Mouse (Mus musculus): ENCODE measurements at regions not wholly inside any gene's neighbourhood (a gene's known extent, or its start where the extent isn't known, plus 50 kb on each side); places are given as distances from the start of the nearest gene placed in this dataset.

GRCm38 (mm10) chr1:47961860-47962259 is 1069.2 kb upstream of the Slc39a10 start:
- no peak overlapping the region for H3K4me3 ChIP-seq (ENCODE audit: insufficient read depth in 1 of 2, low read depth in 1 of 2, low read length in 2 of 2, poor library complexity in 1 of 2, severe bottlenecking in 1 of 2)
- H3K9ac ChIP-seq (ENCODE audit: insufficient read depth, low read depth, low read length, poor library complexity, severe bottlenecking) = no peak overlapping the region
- no peaks in the 10 kb centered on the region for H3K4me1 ChIP-seq (ENCODE audit: control insufficient read depth in 2 of 2, insufficient read depth in 2 of 2, low read length in 2 of 2, poor library complexity in 1 of 2)
- H3K9me3 ChIP-seq (ENCODE audit: control insufficient read depth, insufficient read depth, low read depth, low read length) = no peaks in the 10 kb centered on the region
- H3K36me3 ChIP-seq (ENCODE audit: control insufficient read depth, insufficient read depth, low read length, poor library complexity, severe bottlenecking) = no peaks in the 10 kb centered on the region
- in situ Hi-C loops (cut with MboI; ENCODE audit: low sequenced_read_pairs in 2 of 2, unreplicated experiment in 2 of 2) = no loop called here
- no peak for DNase-seq (ENCODE audit: low read depth, low spot score)
- TF ChIP-seq ZC3H11A (IDR thresholded peaks at IDR 0.05; ENCODE audit: borderline replicate concordance, low read depth, low read length) = no peak
- no peak overlapping the region for H3K27ac ChIP-seq (ENCODE audit: insufficient read depth, low read depth, low read length, poor library complexity, severe bottlenecking)

- no peak for DNase-seq (ENCODE audit: low read depth, low spot score)
- no peaks in the 10 kb centered on the region for H3K4me1 ChIP-seq (ENCODE audit: control insufficient read depth in 2 of 2, insufficient read depth in 2 of 2, low read length in 2 of 2, poor library complexity in 1 of 2)
- TF ChIP-seq HCFC1 (IDR thresholded peaks at IDR 0.05; ENCODE audit: borderline replicate concordance, insufficient read depth, low read length) = no peak
- TF ChIP-seq ZNF384 (IDR thresholded peaks at IDR 0.05; ENCODE audit: low read depth, low read length) = no peak
- H3K36me3 ChIP-seq (ENCODE audit: control insufficient read depth, insufficient read depth, low read length, poor library complexity, severe bottlenecking) = no peaks in the 10 kb centered on the region
- no peak overlapping the region for H3K4me3 ChIP-seq (ENCODE audit: insufficient read depth in 1 of 2, low read depth in 1 of 2, low read length in 2 of 2, poor library complexity in 1 of 2, severe bottlenecking in 1 of 2)
- H3K9me3 ChIP-seq (ENCODE audit: control insufficient read depth, insufficient read depth, low read depth, low read length) = no peaks in the 10 kb centered on the region
- H3K9ac ChIP-seq (ENCODE audit: insufficient read depth, low read depth, low read length, poor library complexity, severe bottlenecking) = no peak overlapping the region
- no peak overlapping the region for H3K27ac ChIP-seq (ENCODE audit: insufficient read depth, low read depth, low read length, poor library complexity, severe bottlenecking)
- in situ Hi-C loops (cut with MboI; ENCODE audit: low sequenced_read_pairs in 2 of 2, unreplicated experiment in 2 of 2) = no loop called here
These were observed 1048.0 kb upstream of the Slc39a10 start for GRCm38 (mm10) chr1:47940688-47941087.

GRCm38 (mm10) chr1:47914126-47914525 is 1021.5 kb upstream of the Slc39a10 start:
- Histone ChIP-seq H3K9ac (ENCODE audit: insufficient read depth, low read depth, low read length, poor library complexity, severe bottlenecking) (no peak overlapping the region), H3K27ac (ENCODE audit: insufficient read depth, low read depth, low read length, poor library complexity, severe bottlenecking) (no peak overlapping the region), H3K4me1 (ENCODE audit: control insufficient read depth in 2 of 2, insufficient read depth in 2 of 2, low read length in 2 of 2, poor library complexity in 1 of 2) (peaks cover 0 to 6% of the 10 kb centered on the region in 2 experiments; a peak in 1 of 4 replicates), H3K4me3 (ENCODE audit: insufficient read depth in 1 of 2, low read depth in 1 of 2, low read length in 2 of 2, poor library complexity in 1 of 2, severe bottlenecking in 1 of 2) (no peak overlapping the region), H3K9me3 (ENCODE audit: control insufficient read depth, insufficient read depth, low read depth, low read length) (no peaks in the 10 kb centered on the region), H3K36me3 (ENCODE audit: control insufficient read depth, insufficient read depth, low read length, poor library complexity, severe bottlenecking) (no peaks in the 10 kb centered on the region)
- TF ChIP-seq ZNF384 (IDR thresholded peaks at IDR 0.05; ENCODE audit: low read depth, low read length) (no peak), ZC3H11A (IDR thresholded peaks at IDR 0.05; ENCODE audit: borderline replicate concordance, low read depth, low read length) (no peak), CHD2 (IDR thresholded peaks at IDR 0.05; ENCODE audit: low read depth, low read length) (no peak), HCFC1 (IDR thresholded peaks at IDR 0.05; ENCODE audit: borderline replicate concordance, insufficient read depth, low read length) (no peak), MAFK (IDR thresholded peaks at IDR 0.05; ENCODE audit: insufficient read depth, low read depth, low read length) (no peak)
- DNase-seq (ENCODE audit: low read depth, low spot score) = peak; percentile 13
- in situ Hi-C loops (cut with MboI; ENCODE audit: low sequenced_read_pairs in 2 of 2, unreplicated experiment in 2 of 2) = no loop called here

All from ES-E14 (cell line).